Mouse (Mus musculus) spleen, adult 2 months (tissue): ENCODE data around the gene Sepsecs. TPM values are rescaled to one million over a fixed set of nuclear protein-coding genes. Genes with fewer than 3 reads are reported as not detected.

Source experiments
- DNase-seq, 2 experiments: peaks; one replicate each; pipeline versions ENCODE4 v3.0.0 to v3.0.0-alpha.2; 2012 to 2021; ENCODE audit warnings: low spot score in 2 of 2, low read depth in 1 of 2
- H3K27ac ChIP-seq: fragments of 200-500 bp; 2 replicates; pipeline ENCODE4 v1.5.1; 2012; ENCODE audit warnings: low read length, inconsistent platforms; ENCODE audit not compliant: insufficient read depth
- H3K27me3 ChIP-seq: fragments of 200-500 bp; 2 replicates; pipeline ENCODE4 v1.6.1; 2012; ENCODE audit warnings: mild to moderate bottlenecking, moderate library complexity, low read length, inconsistent platforms; ENCODE audit not compliant: control insufficient read depth, insufficient read depth
- H3K36me3 ChIP-seq: fragments of 200-500 bp; 2 replicates; pipeline ENCODE4 v1.6.1; 2012; ENCODE audit warnings: mild to moderate bottlenecking, low read length, inconsistent platforms; ENCODE audit not compliant: control insufficient read depth, insufficient read depth
- H3K4me1 ChIP-seq: fragments of 200-500 bp; 2 replicates; pipeline ENCODE4 v1.6.1; 2011; ENCODE audit warnings: inconsistent platforms; ENCODE audit not compliant: control insufficient read depth, insufficient read depth, insufficient read length
- H3K4me3 ChIP-seq: fragments of 200-500 bp; 2 replicates; pipeline ENCODE4 v1.5.1; 2011; ENCODE audit warnings: mild to moderate bottlenecking, inconsistent platforms; ENCODE audit not compliant: insufficient read depth, insufficient read length; ENCODE audit errors: extremely low read depth
- CTCF ChIP-seq: fragments of 200-500 bp; IDR thresholded peaks from 2 replicates; pipeline ENCODE4 v1.5.1; 2011; ENCODE audit warnings: mild to moderate bottlenecking, inconsistent platforms; ENCODE audit not compliant: insufficient read depth, insufficient read length, insufficient replicate concordance; ENCODE audit errors: extremely low read depth
- POLR2A ChIP-seq: fragments of 200-500 bp; IDR thresholded peaks from 2 replicates; pipeline ENCODE4 v1.6.1; 2011; ENCODE audit warnings: low read depth, low read length, inconsistent platforms
- WGBS: fragments of 180-500 bp; shearing (Covaris S2); methylation state at CpG from one replicate; pipeline ENCODE4 v1.1.7; 2018; 5-methylcytosine and 5-hydroxymethylcytosine counted together
- polyA plus RNA-seq: library from polyadenylated mRNA; depleted of rRNA; stranded (reverse); fragments of >200 nt; gene quantifications from 2 replicates; pipeline ENCODE4 v1.2.3, GENCODE M21; 2012; rRNA removed

Gene Sepsecs
- polyA plus RNA-seq, 1 experiment = 3.1 TPM

DNA sequence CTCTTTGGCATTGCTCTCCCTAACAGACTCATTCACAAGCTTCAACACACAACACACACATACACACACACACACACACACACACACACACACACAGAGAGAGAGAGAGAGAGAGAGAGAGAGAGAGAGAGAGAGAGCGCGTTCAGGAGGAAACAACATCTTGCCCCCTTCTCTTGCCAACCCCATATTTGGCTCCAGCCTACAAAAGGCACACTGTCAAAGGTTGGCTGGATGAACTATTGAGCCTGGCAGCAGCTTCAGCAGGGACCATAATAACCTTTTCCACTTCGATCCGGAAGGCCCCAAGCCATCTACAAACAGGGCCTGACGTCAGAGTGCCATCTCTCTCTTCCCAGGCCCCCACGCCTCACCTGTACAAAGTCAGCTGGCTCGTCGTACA, 56.7 kb downstream of the Sepsecs start:
- no peak for TF ChIP-seq POLR2A
- no peak for TF ChIP-seq CTCF
- Histone ChIP-seq H3K4me3 (no peak overlapping the region), H3K27ac (no peak overlapping the region), H3K27me3 (no peaks in the 10 kb centered on the region), H3K4me1 (peaks cover under 1% of the 10 kb centered on the region; the same call in 1 of the 2 replicates), H3K36me3 (no peaks in the 10 kb centered on the region)
- DNase-seq = no peak
- 93% methylated on average over 6 of the region's 8 CpGs for WGBS

DNA sequence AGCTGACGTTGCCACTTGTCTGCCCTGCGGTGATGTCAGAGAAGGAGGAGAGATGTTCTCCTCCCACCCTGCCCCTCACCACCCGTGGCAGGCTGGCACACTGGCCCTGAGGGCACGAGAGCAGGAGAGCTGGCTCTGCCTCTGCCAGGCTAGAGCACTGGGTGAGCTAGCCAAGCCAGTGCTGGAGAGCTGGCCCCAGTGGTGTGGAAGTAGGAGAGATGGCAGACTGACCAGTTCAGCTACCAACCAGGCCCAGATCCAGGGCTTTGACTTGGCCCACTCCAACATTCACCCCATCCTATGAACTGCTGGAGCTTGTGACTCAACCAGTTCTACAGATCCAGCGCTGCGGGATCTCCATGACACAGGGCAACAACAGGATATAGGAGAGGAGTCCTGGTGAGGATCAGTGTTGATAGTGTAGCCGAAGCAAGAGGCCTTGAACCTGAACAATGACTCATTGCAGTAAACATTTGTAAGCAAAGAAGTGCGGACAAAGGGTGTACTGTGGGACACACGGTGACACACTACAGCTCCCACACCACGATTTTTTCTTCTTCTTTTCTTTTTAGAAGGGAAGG, 58.1 kb downstream of the Sepsecs start:
- TF ChIP-seq POLR2A (no peak), CTCF (no peak)
- 82% methylated on average over 10 of the region's 10 CpGs for WGBS
- DNase-seq = no peak
- Histone ChIP-seq H3K36me3 (no peaks in the 10 kb centered on the region), H3K27ac (no peak overlapping the region), H3K4me3 (no peak overlapping the region), H3K4me1 (no peaks in the 10 kb centered on the region), H3K27me3 (no peaks in the 10 kb centered on the region)

DNA sequence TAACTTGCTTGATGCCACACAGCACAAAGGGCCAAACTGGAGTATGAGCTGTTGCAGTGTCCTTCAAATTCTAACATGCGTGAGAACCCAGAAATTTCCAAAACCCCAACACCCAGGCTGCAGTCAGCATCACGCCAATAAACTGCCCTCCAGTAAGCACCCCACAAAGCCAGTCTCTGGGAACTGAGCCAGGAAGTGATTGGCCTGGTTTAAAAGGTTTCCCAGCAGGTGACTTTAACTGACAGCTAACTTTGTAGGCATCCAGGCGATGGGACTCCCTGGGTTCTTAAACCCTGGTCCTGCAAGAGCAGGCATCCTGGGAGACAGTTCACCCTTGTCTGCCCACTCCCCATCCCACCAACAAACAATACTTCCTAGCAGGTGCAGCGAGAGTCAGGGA, 59.2 kb downstream of the Sepsecs start:
- no peak overlapping the region for H3K27ac ChIP-seq
- no peak for DNase-seq
- TF ChIP-seq CTCF (no peak), POLR2A (no peak)
- no peaks in the 10 kb centered on the region for H3K27me3 ChIP-seq
- no peaks in the 10 kb centered on the region for H3K4me1 ChIP-seq
- no peaks in the 10 kb centered on the region for H3K36me3 ChIP-seq
- WGBS = 66% methylated on average over 4 of the region's 4 CpGs
- H3K4me3 ChIP-seq = no peak overlapping the region

DNA sequence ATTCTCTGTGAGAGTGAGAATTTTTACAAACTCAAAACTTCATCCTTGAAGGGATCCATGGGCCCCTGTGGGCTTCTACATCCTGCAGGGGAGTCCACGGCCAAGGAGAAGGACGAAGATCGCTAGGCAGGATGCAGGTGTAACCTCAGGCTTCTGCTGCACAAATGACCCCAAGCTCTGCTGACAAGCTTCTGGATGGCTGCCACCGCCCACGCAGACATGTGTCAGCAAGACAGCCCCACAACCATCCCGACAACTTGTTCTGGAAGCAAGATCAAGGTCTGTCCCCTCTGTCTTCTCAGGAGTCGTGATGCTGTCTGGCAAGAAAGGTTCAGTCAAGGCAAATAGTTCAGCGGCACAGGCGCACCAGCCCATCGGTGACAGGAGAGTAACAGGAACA, 59.8 kb downstream of the Sepsecs start:
- Histone ChIP-seq H3K4me1 (no peaks in the 10 kb centered on the region), H3K4me3 (no peak overlapping the region), H3K36me3 (no peaks in the 10 kb centered on the region), H3K27ac (no peak overlapping the region), H3K27me3 (no peaks in the 10 kb centered on the region)
- WGBS = 19% methylated on average over 10 of the region's 10 CpGs
- TF ChIP-seq POLR2A = no peak
- TF ChIP-seq CTCF = no peak
- no peak for DNase-seq

DNA sequence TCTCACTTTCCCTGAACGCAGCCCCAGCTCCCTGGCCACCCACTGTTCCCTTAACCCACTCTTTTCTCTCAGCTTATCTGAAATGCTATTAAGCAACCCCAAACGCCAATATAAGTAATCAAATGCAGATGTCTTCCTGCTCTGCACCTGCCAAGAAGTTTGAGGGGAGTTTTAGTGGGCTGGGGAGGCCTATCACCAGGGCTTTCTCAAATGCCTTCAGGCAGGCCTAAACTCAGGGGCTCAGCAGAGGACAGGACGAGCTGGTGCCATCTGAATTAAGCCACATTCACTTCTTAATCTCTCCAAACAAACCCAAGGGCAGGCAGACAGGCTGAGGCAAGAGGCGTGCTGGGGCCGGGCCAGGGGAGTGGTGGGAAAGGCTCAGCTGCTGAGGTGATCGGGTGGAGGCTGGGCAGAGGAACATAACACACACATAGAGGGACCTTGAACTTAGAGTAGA, 64.9 kb downstream of the Sepsecs start:
- TF ChIP-seq CTCF (no peak), POLR2A (no peak)
- Histone ChIP-seq H3K36me3 (no peaks in the 10 kb centered on the region), H3K4me1 (no peaks in the 10 kb centered on the region), H3K4me3 (no peak overlapping the region), H3K27me3 (no peaks in the 10 kb centered on the region), H3K27ac (no peak overlapping the region)
- WGBS = 81% methylated on average over 6 of the region's 6 CpGs
- no peak for DNase-seq

DNA sequence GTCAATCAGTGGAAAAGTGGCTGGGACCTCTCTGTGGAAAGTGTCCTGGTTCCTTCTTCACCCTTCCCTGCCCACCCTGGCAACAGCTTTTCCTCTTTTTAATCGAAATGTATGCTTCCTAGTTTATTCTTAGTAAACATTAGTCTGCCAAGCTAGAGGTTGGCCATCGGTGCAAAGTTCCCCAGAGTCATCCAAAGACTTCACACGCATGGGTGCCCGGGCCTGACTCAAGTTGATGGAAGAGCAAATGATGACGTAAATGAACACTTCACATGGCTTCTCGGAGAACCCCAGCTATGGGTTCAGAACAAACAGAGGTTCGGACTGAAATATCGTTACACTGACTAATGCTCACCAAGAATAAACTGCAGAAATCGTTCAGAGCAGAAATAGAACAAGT, 78.9 kb downstream of the Sepsecs start:
- Histone ChIP-seq H3K4me1 (no peaks in the 10 kb centered on the region), H3K36me3 (no peaks in the 10 kb centered on the region), H3K27ac (no peak overlapping the region), H3K27me3 (no peaks in the 10 kb centered on the region), H3K4me3 (no peak overlapping the region)
- 90% methylated on average over 9 of the region's 9 CpGs for WGBS
- DNase-seq = no peak
- TF ChIP-seq CTCF = no peak
- no peak for TF ChIP-seq POLR2A

Other genes with a start within 250 kb of the Sepsecs start
- gene Ccdc149, start 198.2 kb downstream of the Sepsecs start, polyA plus RNA-seq = 0.27 and 0.40 TPM in 2 replicates
- gene Lgi2, start 103.2 kb downstream of the Sepsecs start, polyA plus RNA-seq = 0.12 and 0.18 TPM in 2 replicates
- 4.5 and 9.4 TPM in 2 replicates for gene Pi4k2b, start 71.9 kb upstream of the Sepsecs start, polyA plus RNA-seq
- gene Zcchc4, start 105.7 kb upstream of the Sepsecs start, polyA plus RNA-seq = 5.0 and 5.2 TPM in 2 replicates
- 7.5 and 9.4 TPM in 2 replicates for gene Anapc4, start 164.3 kb upstream of the Sepsecs start, polyA plus RNA-seq